Mouse (Mus musculus) A20 (cell line): ENCODE data around the gene Cers2.

ENCODE experiments used
- DNase-seq: peaks from one replicate; pipeline ENCODE4 v3.0.0-alpha.2; 2011; ENCODE audit warnings: low read depth, low spot score

Cers2 gene

GRCm38 (mm10) chr3:95289419-95289818 lies 25.2 kb upstream of the Cers2 start:
- DNase-seq = no peak

GRCm38 (mm10) chr3:95290156-95290555 lies 24.4 kb upstream of the Cers2 start:
- no peak for DNase-seq

- no peak for DNase-seq
These were observed 23.6 kb upstream of the Cers2 start for GRCm38 (mm10) chr3:95291041-95291440.

- DNase-seq = no peak
These were observed 21.7 kb upstream of the Cers2 start for GRCm38 (mm10) chr3:95292899-95293298.

- no peak for DNase-seq
These were observed 21.1 kb upstream of the Cers2 start for GRCm38 (mm10) chr3:95293537-95293936.

- no peak for DNase-seq
These were observed 20.3 kb upstream of the Cers2 start for GRCm38 (mm10) chr3:95294316-95294715.

- no peak for DNase-seq
These were observed 19.9 kb upstream of the Cers2 start for GRCm38 (mm10) chr3:95294718-95295117.

GRCm38 (mm10) chr3:95295321-95296102 lies 19.1 kb upstream of the Cers2 start:
- DNase-seq = no peak

- DNase-seq = peak; percentile 44
These were observed 18.5 kb upstream of the Cers2 start for GRCm38 (mm10) chr3:95296103-95296469.

- DNase-seq = no peak
These were observed 16.6 kb upstream of the Cers2 start for GRCm38 (mm10) chr3:95298018-95298417.

GRCm38 (mm10) chr3:95301204-95301796 lies 13.3 kb upstream of the Cers2 start:
- no peak for DNase-seq

GRCm38 (mm10) chr3:95306244-95306643 lies 8.3 kb upstream of the Cers2 start:
- no peak for DNase-seq

- DNase-seq = no peak
These were observed 7.5 kb upstream of the Cers2 start, which contains the start of gene Anxa9 for GRCm38 (mm10) chr3:95307100-95307499. Gene Anxa9 (minus strand): TSS chr3:95307176.

GRCm38 (mm10) chr3:95310496-95310895 lies 4.1 kb upstream of the Cers2 start:
- DNase-seq = no peak

GRCm38 (mm10) chr3:95310968-95311882 lies 3.4 kb upstream of the Cers2 start:
- peak; percentile 86 for DNase-seq

- peak; percentile 63 for DNase-seq
These were observed 2.0 kb upstream of the Cers2 start for GRCm38 (mm10) chr3:95312623-95313022.

- DNase-seq = peak; percentile 74
These were observed 1.1 kb upstream of the Cers2 start for GRCm38 (mm10) chr3:95313476-95313875.

GRCm38 (mm10) chr3:95314075-95314474 lies 516 bp upstream of the Cers2 start:
- no peak for DNase-seq

- DNase-seq = peak; percentile 93
These were observed 678 bp downstream of the Cers2 start for GRCm38 (mm10) chr3:95315094-95315843.

GRCm38 (mm10) chr3:95315844-95316550 lies 1.4 kb downstream of the Cers2 start:
- DNase-seq = no peak
